Mouse (Mus musculus) layer of hippocampus, postnatal 14 days (tissue): ENCODE data around the gene Cd4. TPM values are rescaled to one million over a fixed set of nuclear protein-coding genes. Genes with fewer than 3 reads are reported as not detected.
A peak's percentile ranks its signal among the peaks of the same experiment; 100 is the strongest.

Source experiments
- DNase-seq, 2 experiments: peaks; one replicate each; pipeline ENCODE4 v3.0.0; 2021 to 2022; ENCODE audit warnings: low spot score in 2 of 2, mixed read lengths in 1 of 2
- total RNA-seq, 2 experiments: library from RNA; stranded (reverse); gene quantifications; 2 replicates each; pipeline ENCODE4 v1.2.3; 2021

Cd4 gene
- total RNA-seq, 2 experiments from 2014 or later: 0.29 to 0.58 TPM

DNA sequence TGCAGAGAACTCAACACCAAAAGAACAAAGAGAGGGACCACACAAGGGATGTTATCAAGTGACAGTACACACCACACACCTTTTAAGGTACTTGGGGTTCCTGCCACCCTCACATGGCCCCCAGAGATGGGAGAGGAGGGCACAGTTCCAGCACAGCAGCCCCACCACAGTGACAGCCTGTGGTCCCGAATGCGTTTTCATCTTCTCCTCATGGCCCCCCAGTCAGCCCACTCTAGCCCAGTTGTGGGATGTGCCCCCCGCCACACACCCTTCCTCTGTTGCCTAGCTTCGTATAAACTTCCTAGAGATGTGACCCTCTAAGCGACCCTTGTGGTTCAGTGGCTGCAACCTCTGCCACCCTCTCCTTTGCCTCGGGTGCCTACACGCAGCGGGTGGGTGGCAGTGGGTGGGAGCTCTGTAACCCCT lies 2.1 kb downstream of the Cd4 start:
- DNase-seq: no peak

DNA sequence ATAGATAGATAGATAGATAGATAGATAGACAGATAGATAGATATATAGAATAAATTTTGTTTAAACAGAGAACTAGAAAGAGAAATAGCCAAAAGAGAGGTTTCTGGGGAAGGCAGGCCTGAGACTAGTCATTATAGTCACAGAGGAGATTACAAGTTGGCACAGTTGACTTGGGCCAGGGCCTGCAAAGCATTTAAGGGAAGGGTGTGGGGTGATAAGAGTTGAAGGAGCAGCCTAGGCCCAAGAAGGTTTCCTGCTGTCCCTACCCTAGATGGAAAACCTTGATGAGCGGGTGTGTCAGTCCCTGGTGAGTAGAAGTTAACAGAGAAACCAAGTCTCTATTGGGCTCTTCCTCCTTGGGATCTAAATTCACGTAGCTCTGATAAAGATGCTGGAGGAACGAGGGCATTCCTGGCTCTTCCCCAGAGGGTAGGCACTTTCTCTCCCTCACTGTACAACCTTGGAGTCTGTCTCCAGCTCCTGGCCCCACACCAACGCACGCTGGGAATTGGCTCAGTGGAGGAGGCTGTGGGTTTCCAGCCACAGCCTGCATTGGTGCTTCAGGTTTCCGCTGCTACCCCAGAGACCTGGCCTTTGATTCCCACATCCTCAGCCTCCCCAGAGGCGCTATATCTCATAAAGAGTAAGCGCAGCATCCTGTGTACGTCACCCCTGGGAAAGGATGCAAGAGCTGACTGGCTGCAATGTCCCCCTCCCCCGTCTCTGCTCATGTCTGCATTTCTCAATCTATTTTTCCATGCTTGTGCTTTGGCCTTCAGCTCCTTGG lies 3.1 kb downstream of the Cd4 start:
- peak in 1 of 2 experiments; percentile 17 for DNase-seq

DNA sequence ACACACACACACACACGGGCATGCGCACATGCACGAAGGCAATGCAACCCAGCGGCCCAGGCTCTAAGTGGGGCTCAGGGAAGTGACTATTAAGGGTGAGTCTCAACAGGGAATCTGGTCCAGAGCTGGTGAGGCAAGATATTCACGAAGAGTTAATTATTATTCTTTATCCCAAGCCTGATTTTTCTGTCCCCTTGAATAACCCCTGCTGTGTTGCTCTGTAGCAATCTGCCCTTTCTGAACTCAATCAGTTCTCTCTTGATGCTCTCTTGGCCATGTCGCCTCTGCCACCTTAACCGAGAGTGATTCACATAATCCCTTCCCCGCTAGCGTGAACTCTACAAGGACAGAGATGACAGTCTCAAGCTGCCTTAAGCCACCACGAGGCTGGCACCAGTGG lies 4.7 kb downstream of the Cd4 start:
- DNase-seq: no peak

DNA sequence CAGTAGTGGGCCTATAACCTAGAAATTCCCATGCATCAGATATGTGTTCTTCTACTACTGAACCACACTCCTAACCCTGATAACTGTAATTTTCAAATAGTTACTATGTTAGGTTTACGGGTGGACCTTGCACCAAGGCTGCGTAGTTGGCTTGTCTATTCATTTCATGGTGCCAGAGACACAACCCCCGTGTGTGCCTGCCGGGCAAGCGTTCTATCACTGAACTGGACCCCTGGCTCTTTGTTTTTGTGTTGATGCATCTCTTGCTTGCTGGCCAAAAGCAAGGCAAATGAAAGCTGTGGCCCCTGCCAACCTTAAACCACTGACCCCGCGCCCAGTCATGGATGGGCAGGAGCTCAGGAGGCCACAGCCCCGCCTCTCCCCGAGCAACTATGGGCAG lies 6.2 kb downstream of the Cd4 start:
- DNase-seq: no peak

DNA sequence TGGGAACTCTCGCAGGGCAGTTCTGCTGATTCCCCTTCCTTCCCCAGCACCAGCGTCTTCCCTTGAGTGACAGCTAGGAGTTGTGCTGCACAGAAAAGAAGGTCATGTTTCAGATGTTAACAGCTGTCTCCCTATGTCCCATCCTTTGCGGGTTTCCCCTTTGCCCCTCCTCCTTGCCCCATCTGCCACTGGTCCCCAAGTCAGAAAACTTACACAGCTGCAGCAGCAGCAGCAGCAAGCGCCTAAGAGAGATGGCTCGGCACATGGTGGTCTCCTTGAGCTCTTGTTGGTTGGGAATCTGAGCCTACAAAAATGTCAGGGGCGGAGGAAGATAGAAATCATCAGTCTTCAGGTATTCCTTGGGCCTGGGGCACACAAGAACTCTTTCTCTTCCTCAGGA lies 8.6 kb downstream of the Cd4 start:
- no peak for DNase-seq

DNA sequence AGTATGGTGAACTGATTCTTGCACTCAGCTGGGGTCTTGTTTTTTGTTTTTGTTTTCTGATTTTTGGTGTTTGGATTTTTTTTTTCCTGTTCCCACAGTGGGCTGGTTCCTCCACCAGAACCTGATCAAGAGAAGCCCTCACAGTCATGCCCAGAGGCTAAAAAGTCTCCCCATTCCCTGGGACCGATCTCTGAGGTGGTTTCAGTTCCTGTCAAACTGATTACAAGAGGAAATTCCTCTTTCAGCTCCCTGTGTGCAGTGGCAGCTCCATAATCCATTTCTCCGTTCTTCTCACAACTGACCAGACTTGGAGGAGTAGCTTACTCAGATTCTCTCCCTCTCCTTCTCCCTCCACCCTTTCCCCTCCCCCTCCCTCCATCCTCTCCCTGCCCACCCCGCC lies 13.7 kb downstream of the Cd4 start:
- no peak for DNase-seq

DNA sequence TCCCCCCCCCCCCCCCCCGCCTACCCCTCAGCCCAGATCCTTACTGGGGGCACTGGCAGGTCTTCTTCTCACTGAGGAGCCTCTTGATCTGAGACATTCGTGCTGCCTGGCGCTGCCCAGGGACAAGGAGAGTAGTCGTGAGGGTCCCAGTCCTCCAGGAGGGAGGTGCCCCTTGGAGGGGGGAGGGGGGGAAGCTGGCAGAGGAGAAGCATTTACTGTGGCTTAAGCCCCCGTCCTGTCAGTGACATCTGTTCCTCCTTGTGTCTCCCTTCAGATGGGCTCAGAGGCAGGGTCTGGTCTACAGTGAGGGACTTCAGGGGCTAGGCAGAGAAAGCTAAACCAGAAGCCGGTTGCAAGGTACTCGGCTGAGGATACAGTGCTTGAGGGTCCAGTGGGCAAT lies 21.5 kb downstream of the Cd4 start:
- DNase-seq: no peak

DNA sequence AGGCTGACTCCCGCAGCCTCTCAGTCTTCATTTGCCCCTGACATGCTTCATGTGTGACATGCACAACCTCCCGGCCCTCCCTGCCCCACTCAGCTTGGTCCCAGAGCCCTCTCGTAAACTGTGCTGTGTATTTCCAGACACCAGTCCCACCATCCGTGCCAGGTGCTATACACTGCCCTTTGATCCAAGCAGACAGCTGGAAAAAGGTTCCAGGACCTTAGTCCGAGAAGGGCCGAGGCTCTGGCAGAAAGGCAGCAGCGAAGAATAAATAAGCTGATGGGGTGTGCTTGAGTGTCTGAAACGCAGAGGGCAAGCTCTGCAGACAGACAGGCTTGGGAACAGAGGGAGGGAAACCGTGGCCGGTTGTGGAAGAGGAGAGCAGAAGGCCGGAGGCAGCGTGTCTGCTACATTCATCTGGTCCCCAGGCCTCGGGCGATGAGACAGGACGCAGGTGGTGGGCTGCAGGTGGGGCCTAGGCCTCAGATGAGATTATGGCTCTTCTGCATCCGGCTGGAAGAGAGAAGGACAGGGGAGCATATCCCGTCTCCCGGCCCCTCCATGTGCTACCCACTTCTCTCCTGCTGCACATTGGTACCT lies 22.2 kb downstream of the Cd4 start:
- DNase-seq: no peak

DNA sequence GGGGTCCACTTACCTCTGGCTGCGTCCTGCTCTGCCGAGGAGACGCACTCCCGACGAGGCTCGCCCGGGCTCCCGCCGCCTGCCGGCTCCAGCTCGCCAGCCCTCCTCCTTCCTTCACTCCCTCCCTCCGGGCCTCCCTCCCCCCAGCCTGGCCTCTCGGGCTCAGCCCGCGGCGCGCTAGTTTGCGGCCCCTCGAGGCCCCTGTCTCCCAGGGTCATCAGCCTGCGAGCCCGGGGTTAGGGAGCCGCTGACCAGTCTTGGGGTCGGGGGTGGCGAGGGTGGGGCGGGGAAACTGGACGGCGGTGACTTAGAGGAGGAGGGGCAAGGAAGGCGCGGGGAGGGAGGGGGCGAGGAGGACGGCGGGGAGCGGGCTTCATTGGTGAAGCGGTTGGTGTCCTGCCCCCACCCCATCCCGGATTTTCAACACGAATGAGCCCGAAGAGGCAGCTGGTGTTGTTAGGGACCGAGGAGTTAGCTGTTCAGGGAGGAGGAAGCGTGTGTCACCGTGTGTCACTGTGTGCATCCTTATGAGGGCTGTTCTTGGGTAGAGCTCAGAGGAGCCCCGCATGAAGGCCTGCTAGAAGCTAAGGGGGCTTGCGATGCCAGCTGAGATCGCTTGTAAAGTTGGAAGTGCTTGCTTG lies 24.2 kb downstream of the Cd4 start, which contains the start of gene Gpr162:
Gene Gpr162 (minus strand): TSS at position 326 of the 641 bp plus-strand sequence.
- DNase-seq: peak; percentile 70 to 79

DNA sequence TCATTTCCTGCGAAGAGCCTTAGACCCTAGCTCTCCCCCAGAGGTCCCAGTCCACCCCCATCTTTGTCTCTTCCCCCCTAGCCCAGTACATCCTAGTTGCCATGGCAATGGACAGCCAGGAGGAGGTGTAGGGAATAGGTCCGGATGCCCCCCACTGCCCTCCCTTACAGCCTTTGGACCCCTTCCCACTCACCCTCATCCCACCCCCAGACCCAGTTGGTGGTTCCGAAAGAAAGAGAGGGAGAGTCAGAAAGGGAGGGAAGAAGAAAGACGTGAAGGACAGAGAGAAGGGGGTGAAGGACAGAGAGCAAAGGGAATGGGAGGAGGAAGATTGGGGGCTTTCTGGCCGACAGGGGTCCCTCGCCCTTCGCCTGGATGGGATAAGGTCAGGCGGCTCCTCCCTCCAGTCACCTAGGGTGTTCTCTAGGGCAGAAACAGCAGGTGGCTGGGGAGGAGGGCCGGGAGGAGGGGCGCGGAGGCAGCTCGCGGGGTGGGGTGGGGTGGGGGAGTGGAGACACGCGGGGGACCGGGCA lies 24.8 kb downstream of the Cd4 start:
- DNase-seq: peak in 1 of 2 experiments; percentile 67

DNA sequence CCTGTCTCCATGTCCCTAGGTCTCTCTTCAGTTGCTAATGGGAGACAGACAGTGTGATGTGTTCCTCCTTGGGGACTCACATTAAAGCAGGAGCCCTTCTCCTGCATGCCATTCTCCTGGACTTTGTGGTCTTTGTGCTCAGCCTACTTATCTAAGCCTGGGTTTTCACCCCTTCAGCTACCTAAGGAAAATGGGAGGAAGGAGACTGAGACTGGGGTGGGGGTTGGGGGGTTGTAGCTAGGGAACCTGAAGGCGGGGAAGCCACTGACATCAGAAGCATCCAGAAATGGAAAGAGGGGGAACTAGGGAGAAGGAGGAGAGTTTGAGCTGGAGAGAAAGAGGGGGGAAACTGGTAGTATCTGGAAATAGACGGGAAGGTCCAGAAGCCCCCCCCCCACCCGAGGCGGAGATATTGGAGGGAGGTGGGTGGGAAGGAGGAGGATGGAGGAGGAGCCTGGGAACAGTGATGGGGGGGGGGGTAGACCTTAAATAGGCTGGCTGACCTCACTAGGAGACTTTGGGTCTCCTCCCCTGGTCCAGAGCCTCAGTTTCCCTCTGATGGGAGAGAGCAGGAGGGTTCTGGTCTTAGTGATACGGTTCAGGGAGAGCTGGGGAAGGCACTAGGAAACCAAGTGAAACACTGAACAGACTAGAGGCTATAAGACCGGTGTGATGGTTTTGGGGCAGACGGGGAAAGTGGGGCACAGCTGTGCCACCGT lies 25.5 kb downstream of the Cd4 start:
- peak in 1 of 2 experiments; percentile 29 for DNase-seq

DNA sequence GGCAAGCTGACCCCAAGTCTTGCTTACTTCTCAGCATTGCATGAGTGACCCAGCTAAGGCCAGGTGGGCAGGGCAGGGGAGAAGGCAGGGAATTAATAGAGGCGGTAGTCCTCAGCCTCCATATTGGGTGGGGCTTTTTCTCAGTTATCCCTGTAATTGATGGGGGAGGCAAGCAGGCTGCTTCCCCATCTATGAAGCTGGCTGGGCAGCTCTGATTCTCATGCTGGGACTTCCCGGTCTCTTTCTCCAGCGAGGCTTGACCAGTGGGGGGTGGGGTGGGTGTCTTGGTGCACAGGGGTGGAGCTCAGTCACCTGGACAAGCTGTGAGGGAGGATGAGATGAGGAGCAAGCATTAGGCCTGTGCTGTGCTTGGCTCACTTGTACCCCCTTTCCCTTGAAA lies 26.2 kb downstream of the Cd4 start:
- no peak for DNase-seq

DNA sequence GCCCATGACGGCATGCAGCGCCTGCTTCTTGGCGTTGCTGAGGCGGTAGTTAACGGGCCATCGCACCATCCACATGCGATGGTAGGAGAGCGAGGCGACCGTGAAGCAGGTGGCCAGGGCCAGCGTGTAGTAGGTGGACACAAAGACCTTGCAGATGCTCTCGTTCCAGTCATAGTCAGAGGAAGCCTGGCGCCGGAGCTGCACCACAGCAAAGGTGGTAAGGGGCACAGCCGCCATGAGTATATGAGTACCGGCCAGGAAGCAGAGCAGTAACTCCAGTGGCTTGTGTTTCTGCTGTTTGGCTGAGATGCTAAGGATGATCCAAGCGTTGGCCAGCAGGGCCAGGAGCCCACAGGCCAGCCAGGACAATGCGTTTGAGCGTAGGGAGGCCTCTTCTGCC lies 26.8 kb downstream of the Cd4 start:
- peak in 1 of 2 experiments; percentile 15 for DNase-seq

DNA sequence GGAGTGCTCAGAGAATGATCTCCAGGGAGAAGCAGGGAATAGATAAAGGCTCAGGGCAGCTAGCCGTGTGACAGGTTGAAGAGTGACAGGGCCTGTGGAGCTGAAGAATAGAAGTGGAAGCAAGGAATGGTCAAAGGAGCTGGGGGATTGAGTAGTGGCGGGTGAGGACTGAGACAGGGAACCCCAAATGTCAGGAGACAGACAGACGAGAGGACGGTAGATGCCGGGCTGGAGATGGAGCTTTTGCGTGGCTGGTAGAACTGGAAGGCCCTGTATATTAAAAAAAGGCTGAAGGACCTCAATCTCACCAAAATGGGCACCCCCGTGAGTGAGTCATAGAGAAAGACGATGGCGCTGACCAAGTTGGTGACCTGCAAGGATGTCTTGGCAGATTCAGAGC lies 27.5 kb downstream of the Cd4 start:
- DNase-seq: no peak

DNA sequence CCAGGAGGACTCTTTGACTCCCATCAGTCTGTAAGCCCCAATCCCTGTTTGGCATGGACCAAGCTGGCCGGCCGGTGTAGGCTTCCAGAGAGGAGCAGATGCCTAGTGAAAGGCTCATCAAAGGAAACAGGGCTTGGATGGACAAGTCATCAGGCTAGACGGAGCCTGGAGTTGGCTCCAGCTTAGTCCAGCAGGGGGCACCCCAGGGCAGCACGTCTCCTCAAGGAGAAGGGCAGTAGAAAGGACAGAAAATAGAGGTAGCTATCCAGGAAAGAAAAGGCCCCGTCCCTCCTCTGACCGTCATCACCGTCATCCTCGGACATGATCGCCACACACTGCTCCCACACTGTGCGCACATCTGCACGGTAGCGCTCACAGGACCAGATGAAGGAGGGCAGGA lies 28.3 kb downstream of the Cd4 start:
- DNase-seq: peak; percentile 87 to 89

DNA sequence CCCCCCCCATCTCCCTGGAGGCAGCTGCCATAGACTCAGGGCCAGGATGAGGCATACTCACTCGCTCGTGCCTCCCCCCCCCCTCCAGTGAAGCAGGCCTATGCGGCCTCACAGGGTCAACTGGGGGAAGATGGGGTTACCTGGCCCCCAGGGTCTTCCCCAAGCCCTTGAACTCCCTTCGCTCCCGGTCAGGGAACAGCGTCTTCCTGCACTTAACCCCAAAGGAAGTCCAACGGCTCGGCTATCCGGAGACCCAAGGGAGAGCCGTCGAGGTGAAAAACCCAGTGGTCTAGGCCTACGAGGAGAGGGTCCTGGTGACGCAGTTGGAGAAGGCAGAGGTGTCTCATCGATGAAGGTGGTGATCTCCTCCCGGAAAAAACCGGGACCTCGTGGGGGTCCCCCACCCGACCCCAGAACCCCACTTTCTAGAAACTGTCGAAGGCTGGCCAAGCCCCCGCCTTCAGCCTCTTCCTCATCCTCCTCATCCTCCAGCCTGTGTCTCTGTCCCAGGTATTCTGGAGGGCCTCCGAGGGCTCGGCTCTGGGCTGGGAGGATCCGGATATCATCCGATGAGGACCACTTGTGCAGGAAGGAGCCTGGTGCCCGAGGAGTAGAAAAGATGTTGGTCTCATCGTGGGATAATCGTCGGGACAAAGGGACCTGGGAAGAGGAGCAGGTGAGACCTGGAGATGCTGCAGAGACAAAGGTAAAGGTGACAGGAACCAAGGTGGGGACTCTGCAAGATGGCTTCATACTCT lies 29.3 kb downstream of the Cd4 start:
- DNase-seq: no peak

DNA sequence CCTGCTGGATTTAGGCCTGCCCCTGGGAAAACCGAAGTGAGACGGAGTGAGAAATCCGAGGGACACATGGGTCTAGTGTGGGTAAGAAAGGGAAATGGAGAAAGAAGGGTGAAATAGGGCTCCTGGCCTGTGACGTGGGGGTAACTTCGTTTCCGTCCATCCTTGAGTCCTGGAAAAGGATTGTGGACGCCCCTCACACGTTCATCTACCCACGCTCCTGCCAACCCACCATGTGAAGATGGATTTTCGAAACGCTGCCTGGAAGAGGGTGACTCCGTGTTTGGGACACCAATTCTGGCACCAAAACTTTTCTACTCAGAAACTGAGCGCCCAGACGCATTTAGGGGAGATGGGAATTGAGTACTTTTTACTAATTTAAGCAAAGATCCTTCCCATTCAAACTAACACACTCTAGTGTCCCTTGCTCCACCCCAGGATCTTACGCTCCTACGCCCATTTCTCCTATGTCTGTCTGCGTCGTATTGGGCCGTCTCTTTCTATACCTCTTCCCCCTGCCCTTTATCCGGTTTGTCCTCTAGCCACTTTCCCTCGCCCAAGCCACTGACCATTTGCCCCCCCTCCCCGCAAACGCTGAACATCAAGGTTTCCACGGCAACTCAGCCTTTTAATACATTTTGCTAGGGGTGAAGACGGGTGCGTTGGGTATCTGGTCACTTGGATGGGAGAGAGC lies 30.0 kb downstream of the Cd4 start:
- DNase-seq: no peak

DNA sequence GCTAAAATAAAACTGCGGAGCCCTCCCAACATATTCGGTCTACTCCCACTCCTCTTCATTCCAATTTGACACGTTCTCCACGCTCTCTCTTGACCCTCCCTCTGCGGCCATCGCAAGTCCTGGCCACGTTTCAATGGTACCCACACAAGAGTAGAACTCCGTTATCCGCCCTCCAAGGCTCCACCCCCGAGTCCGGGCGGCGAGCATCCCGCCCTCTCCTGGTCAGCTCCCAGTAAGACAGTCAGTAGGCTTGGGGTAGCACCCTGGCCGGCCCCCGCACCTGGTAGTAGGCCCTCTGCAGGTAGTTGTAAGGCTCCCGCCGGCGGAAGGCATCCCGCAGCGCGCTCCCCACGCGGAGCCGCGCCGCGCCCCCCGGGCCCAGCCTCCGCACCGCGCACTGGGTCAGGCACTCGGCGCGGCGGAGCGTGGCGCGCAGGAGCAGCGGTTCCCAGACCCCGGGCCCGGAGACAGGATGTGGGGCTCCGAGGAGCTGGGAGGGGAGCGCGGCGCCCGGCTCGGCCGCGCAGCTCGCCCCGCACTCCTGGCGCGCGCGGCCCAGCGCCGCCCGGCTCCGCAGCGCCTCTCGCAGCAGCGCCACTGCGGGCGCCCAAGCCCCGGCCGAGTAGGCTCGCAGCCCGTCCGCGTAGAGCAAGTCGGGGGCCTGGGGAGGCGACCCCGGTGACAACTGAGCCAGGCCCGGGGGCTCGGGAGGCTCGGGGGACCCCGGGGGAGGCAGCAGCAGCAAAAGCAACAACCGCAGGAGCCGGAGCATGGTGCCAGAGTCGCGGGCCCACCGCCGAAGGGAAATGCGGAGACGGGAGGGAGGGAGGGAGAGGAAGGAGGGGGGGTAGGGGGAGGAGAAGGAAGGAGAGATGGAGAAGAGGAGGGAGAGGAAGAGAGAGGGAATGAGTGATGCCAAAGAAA lies 30.8 kb downstream of the Cd4 start, which contains the start of gene P3h3:
Gene P3h3 (minus strand): TSS at position 837 of the 924 bp plus-strand sequence.
- DNase-seq: peak; percentile 88 to 89

DNA sequence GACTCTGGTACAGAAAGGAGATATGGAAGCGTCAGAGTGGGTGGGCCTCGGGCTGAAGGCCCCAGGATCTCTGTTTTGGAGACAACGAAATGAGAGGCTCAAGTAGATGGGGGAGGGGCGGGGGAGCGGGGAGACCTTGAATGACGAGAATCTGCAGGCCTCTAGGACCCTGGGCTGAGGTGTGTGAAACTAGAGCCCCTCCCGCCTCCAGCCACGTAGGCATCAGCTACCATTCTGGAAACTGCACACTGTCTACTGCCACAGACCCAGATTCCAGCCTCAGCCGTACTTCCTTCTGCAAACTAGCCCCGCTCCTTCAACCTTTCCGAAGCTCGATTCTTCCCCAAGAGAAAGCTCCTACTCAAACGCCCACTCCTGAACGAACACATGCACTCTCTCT lies 31.7 kb downstream of the Cd4 start:
- peak; percentile 35 to 52 for DNase-seq
